Mouse (Mus musculus): ENCODE measurements at regions not wholly inside any gene's neighbourhood (a gene's known extent, or its start where the extent isn't known, plus 50 kb on each side); places are given as distances from the start of the nearest gene placed in this dataset.

GRCm38 (mm10) chr13:44231868-44232715 lies 447.5 kb downstream of the Cd83 start:
- H3K4me1 ChIP-seq (ENCODE audit: control insufficient read depth, insufficient read depth, low read length), result peaks cover 10% of the 10 kb centered on the region; the same call in 1 of the 2 replicates
- no peak for TF ChIP-seq POLR2A (IDR thresholded peaks at IDR 0.05; ENCODE audit: borderline replicate concordance, insufficient read depth, low read length)
- TF ChIP-seq CTCF (IDR thresholded peaks at IDR 0.05; ENCODE audit: borderline replicate concordance, insufficient read depth, low read depth, low read length), result no peak
- no peak for DNase-seq
- no peak overlapping the region for H3K27ac ChIP-seq (ENCODE audit: insufficient read depth, low read length)
- H3K4me3 ChIP-seq (replicated peaks; ENCODE audit: insufficient read depth, low read depth, low read length), result no peak overlapping the region
- no peaks in the 10 kb centered on the region for H3K27me3 ChIP-seq (ENCODE audit: control insufficient read depth, insufficient read depth, low read length)
- 65% methylated on average over 18 of the region's 18 CpGs for WGBS

GRCm38 (mm10) chr13:44232716-44233051 lies 448.1 kb downstream of the Cd83 start:
- no peak for DNase-seq
- H3K4me1 ChIP-seq (ENCODE audit: control insufficient read depth, insufficient read depth, low read length), result peaks cover 8% of the 10 kb centered on the region; the same call in 1 of the 2 replicates
- H3K27ac ChIP-seq (ENCODE audit: insufficient read depth, low read length), result no peak overlapping the region
- TF ChIP-seq CTCF (IDR thresholded peaks at IDR 0.05; ENCODE audit: borderline replicate concordance, insufficient read depth, low read depth, low read length) (no peak), POLR2A (IDR thresholded peaks at IDR 0.05; ENCODE audit: borderline replicate concordance, insufficient read depth, low read length) (no peak)
- 86% methylated on average over 6 of the region's 6 CpGs for WGBS
- no peaks in the 10 kb centered on the region for H3K27me3 ChIP-seq (ENCODE audit: control insufficient read depth, insufficient read depth, low read length)
- no peak overlapping the region for H3K4me3 ChIP-seq (replicated peaks; ENCODE audit: insufficient read depth, low read depth, low read length)

- no peak for DNase-seq
- Histone ChIP-seq H3K27ac (ENCODE audit: insufficient read depth, low read length) (no peak overlapping the region), H3K27me3 (ENCODE audit: control insufficient read depth, insufficient read depth, low read length) (no peaks in the 10 kb centered on the region), H3K4me1 (ENCODE audit: control insufficient read depth, insufficient read depth, low read length) (peaks cover 10% of the 10 kb centered on the region), H3K4me3 (replicated peaks; ENCODE audit: insufficient read depth, low read depth, low read length) (no peak overlapping the region)
- TF ChIP-seq POLR2A (IDR thresholded peaks at IDR 0.05; ENCODE audit: borderline replicate concordance, insufficient read depth, low read length), result no peak
- no peak for TF ChIP-seq CTCF (IDR thresholded peaks at IDR 0.05; ENCODE audit: borderline replicate concordance, insufficient read depth, low read depth, low read length)
- 97% methylated on average over 6 of the region's 6 CpGs for WGBS
Observed at GRCm38 (mm10) chr13:44234241-44234640, 449.7 kb downstream of the Cd83 start.

GRCm38 (mm10) chr13:44235236-44235635 lies 450.7 kb downstream of the Cd83 start:
- TF ChIP-seq POLR2A (IDR thresholded peaks at IDR 0.05; ENCODE audit: borderline replicate concordance, insufficient read depth, low read length) (no peak), CTCF (IDR thresholded peaks at IDR 0.05; ENCODE audit: borderline replicate concordance, insufficient read depth, low read depth, low read length) (no peak)
- no peak overlapping the region for H3K27ac ChIP-seq (ENCODE audit: insufficient read depth, low read length)
- 94% methylated on average over 5 of the region's 5 CpGs for WGBS

GRCm38 (mm10) chr13:44235941-44236340 lies 451.4 kb downstream of the Cd83 start:
- no peak for DNase-seq
- Histone ChIP-seq H3K4me3 (replicated peaks; ENCODE audit: insufficient read depth, low read depth, low read length) (no peak overlapping the region), H3K4me1 (ENCODE audit: control insufficient read depth, insufficient read depth, low read length) (peaks cover 10% of the 10 kb centered on the region), H3K27ac (ENCODE audit: insufficient read depth, low read length) (no peak overlapping the region), H3K27me3 (ENCODE audit: control insufficient read depth, insufficient read depth, low read length) (no peaks in the 10 kb centered on the region)
- 74% methylated on average over 2 of the region's 2 CpGs for WGBS
- TF ChIP-seq POLR2A (IDR thresholded peaks at IDR 0.05; ENCODE audit: borderline replicate concordance, insufficient read depth, low read length) (no peak), CTCF (IDR thresholded peaks at IDR 0.05; ENCODE audit: borderline replicate concordance, insufficient read depth, low read depth, low read length) (no peak)

More at GRCm38 (mm10) chr13:44235236-44235635, 450.7 kb downstream of the Cd83 start:
- Histone ChIP-seq H3K27me3 (ENCODE audit: control insufficient read depth, insufficient read depth, low read length) (no peaks in the 10 kb centered on the region), H3K4me1 (ENCODE audit: control insufficient read depth, insufficient read depth, low read length) (peaks cover 10% of the 10 kb centered on the region), H3K4me3 (replicated peaks; ENCODE audit: insufficient read depth, low read depth, low read length) (no peak overlapping the region)
- no peak for DNase-seq

- no peaks in the 10 kb centered on the region for H3K27me3 ChIP-seq (ENCODE audit: control insufficient read depth, insufficient read depth, low read length)
- WGBS, result 25% methylated on average over 11 of the region's 11 CpGs
Observed at GRCm38 (mm10) chr13:44238308-44238707, 453.7 kb downstream of the Cd83 start.

GRCm38 (mm10) chr13:44243211-44243610 lies 458.6 kb downstream of the Cd83 start:
- H3K27me3 ChIP-seq (ENCODE audit: control insufficient read depth, insufficient read depth, low read length), result no peaks in the 10 kb centered on the region
- H3K4me1 ChIP-seq (ENCODE audit: control insufficient read depth, insufficient read depth, low read length), result peaks cover 4% of the 10 kb centered on the region
- H3K4me3 ChIP-seq (replicated peaks; ENCODE audit: insufficient read depth, low read depth, low read length), result no peak overlapping the region
- WGBS, result 97% methylated on average over 6 of the region's 6 CpGs
- no peak overlapping the region for H3K27ac ChIP-seq (ENCODE audit: insufficient read depth, low read length)
- no peak for DNase-seq
- no peak for TF ChIP-seq CTCF (IDR thresholded peaks at IDR 0.05; ENCODE audit: borderline replicate concordance, insufficient read depth, low read depth, low read length)

More at GRCm38 (mm10) chr13:44238308-44238707, 453.7 kb downstream of the Cd83 start:
- no peak overlapping the region for H3K27ac ChIP-seq (ENCODE audit: insufficient read depth, low read length)
- peak; percentile 58 to 72 for DNase-seq
- TF ChIP-seq POLR2A (IDR thresholded peaks at IDR 0.05; ENCODE audit: borderline replicate concordance, insufficient read depth, low read length) (no peak), CTCF (IDR thresholded peaks at IDR 0.05; ENCODE audit: borderline replicate concordance, insufficient read depth, low read depth, low read length) (no peak)
- peaks cover 7% of the 10 kb centered on the region for H3K4me1 ChIP-seq (ENCODE audit: control insufficient read depth, insufficient read depth, low read length)
- H3K4me3 ChIP-seq (replicated peaks; ENCODE audit: insufficient read depth, low read depth, low read length), result no peak overlapping the region

- no peak for DNase-seq
- TF ChIP-seq CTCF (IDR thresholded peaks at IDR 0.05; ENCODE audit: borderline replicate concordance, insufficient read depth, low read depth, low read length) (no peak), POLR2A (IDR thresholded peaks at IDR 0.05; ENCODE audit: borderline replicate concordance, insufficient read depth, low read length) (no peak)
- 90% methylated on average over 7 of the region's 7 CpGs for WGBS
- H3K4me3 ChIP-seq (replicated peaks; ENCODE audit: insufficient read depth, low read depth, low read length), result no peak overlapping the region
- H3K27ac ChIP-seq (ENCODE audit: insufficient read depth, low read length), result no peak overlapping the region
- no peaks in the 10 kb centered on the region for H3K27me3 ChIP-seq (ENCODE audit: control insufficient read depth, insufficient read depth, low read length)
- H3K4me1 ChIP-seq (ENCODE audit: control insufficient read depth, insufficient read depth, low read length), result peaks cover 3% of the 10 kb centered on the region; the same call in 1 of the 2 replicates
Observed at GRCm38 (mm10) chr13:44246714-44247251, 462.2 kb downstream of the Cd83 start.

Data from cerebellum, adult 2 months (tissue).